Mouse (Mus musculus): ENCODE results near the gene Gm37240.

Gene Gm37240

DNA sequence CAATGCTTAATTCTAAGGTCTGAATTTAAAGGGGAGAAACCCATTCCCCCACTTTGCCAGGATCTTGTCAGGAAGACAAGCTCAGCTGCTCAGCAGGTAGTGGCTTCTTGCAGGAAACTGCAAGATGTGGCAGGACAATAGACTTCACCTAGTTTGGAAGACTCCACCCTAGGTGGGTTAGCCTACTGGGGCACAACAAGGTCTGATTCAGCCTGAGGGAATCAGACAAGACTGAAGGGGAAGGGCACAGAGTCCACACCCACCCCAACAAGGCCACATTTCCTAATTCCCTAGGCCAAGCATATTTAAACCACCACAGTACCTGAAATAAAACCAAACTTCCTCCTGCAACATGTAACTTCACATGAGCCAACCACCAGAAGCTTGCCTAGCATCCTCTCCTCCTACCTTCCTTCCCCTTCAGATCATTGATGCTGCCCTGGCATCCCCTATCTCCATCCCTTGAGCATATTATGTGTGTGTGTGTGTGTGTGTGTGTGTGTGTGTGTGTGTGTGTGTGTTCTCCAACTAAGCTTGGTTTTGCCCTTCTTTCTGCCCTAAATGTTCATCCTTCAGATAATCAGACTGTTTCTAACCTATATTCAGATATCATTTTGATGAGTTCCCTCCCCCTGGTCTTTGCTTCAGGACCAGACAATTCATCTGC, 489.4 kb downstream of the Gm37240 start:
- DNase-seq (ENCODE audit: low spot score): no peak

DNA sequence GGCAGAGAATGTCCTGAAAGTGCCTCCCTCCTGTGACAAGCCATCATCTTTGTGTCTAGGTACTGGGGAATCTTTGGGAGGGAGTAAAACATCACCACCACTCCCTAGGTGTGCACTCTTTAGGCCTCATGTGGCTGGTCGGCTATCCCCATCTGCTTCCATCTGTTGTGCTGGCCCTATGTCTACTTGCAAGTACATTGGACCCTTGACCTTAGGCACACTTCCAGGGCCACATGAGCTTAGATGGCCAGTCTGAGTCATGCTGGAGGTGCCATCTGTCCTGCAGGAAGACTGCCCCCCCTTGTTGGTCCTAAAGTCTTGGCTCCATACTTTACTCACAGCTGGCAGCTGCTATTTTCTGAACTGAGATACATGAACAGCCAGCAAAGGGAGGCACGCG, 493.9 kb downstream of the Gm37240 start:
- DNase-seq (ENCODE audit: low spot score): no peak

DNA sequence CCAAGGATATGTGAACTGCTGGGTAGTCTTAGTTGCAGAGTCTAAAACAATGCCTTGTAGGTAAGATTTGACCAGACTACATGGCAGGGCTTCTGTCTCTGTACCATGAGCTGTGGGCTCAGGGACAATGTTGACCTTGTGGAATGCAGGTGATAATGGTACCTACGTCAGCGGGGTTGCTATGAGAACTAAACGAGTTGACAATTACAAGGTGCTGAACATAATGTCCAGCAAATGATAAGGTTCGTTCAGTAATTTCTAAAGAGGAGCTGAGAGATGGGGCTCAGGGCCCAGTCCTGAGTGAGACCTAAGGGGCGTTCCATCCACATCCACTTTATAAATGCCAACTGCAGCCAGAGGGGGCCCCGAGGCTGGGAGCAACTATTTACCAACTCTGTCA, 495.6 kb downstream of the Gm37240 start:
- no peak for DNase-seq (ENCODE audit: low spot score)

DNA sequence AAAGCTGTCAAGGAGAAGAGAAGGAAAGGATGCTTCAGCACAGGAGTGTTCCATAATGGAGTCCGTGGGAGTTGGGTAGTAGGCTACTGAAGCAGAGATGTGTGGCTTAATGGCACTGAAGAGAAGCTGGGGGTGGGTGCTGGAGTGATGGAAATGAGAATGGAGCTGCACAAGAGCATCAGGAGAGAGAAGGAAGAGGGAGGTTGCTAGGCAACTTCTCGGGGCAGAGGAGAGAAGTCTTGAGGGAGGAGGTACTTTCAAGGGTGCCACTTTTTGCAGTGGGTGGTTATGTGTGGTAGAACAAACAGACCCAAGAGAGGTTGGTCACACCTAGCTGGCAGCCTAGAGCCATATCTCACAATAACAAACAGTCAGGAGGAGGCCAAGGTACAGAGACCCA, 496.2 kb downstream of the Gm37240 start:
- no peak for DNase-seq (ENCODE audit: low spot score)

DNA sequence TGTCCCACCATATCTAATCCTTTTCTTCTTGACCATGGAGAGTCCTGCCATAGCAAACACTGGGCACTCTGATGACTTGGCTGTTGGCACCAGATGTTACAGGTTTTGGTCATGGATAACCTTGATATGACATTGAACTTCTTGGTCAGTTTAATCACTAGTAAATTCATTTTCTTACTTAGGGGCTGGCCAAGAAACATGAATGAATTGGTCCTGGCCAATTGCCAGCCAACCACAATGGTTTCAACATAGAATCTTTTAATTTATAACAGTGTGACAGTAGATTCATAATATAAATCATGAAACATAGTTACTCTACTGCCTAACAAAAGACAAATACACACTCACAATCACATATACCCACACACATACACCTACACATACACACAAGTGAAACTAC, 501.9 kb downstream of the Gm37240 start:
- DNase-seq (ENCODE audit: low spot score): no peak

DNA sequence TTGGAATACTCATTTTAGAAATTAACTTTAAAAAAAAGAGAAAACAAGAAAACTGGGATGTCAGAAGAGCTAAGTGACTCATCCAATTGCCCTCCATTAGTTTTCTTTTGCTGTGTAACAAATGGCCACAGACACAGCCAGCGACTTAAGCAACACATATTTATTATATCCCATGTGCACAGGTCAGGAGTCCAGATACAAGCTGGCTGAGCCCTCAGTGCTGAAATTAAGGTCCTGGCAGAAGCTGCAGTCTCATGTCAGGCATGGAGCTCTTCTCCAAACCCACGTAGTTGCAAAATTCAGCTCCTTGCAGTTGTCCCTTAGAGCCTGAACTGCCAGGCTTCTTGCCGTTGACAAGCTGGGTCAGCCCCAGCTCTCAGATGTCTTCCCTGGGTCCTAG, 504.0 kb downstream of the Gm37240 start:
- no peak for DNase-seq (ENCODE audit: low spot score)

DNA sequence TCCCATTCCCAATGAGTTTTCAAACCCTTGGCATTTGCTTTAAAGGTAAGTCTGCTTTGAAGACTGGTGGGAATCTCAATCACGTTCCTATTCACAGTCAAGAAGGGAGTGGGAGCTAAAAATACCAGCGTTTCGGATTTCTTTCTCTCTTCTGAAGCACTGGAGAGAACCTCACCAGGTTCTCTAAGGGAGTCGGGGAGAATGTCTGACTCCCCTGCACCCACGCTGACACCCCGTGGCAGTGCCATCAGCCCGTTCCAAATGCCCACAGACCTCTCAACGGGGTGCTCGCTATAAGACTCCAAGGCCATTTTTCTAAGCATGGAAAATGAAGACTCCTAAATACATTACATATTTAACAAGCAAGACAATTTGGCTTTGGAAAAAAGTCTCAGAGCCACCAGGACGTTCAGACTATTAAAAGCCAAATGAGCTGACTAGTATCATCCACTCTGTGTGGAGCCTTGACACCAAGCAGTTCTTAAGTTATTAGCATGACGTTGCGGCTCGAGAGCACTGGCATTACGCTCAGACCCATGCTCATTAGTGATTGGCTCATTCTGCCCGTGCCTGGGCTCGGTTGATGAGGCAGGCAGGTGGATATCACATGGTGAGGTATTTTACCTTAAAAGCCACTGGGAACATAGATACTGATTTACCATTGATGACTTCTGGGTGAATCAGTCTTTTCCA, 508.5 kb downstream of the Gm37240 start:
- no peak for DNase-seq (ENCODE audit: low spot score)

DNA sequence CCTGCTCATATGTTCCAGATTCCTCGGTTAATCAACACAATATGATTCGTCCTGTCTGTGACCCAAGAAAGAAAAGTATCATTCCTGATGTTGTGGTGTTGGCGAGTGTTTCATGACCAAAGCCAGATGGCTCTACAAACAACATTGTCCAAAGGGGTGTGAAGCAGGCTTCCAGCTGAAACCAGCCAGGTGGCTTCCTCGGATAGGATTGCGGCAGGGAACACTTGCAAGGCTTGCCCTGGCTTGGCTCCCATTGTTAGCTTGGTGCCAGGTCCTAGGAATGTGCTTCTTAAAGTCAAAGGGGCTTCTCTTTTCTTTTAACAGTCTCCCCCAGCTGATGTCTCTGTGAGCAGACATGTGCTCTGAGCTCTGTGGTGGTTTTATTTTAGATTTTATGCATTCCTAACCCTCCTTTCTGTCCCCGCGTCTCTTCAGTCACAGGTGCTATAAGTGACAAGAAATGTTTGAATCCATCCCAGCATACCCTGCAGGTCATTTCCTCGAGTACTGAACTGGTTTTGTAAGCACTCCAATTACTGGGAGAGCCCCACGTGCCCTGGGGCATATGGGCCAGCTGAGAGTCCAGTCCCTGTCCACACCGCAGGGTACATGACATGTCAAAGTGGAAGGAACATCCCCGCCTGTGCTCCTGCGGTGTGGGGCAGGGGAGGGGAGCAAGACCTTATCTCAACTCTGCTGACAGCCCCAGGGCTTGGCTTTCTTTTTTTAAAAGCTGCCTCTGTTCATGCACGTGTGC, 509.2 kb downstream of the Gm37240 start:
- no peak for DNase-seq (ENCODE audit: low spot score)

DNA sequence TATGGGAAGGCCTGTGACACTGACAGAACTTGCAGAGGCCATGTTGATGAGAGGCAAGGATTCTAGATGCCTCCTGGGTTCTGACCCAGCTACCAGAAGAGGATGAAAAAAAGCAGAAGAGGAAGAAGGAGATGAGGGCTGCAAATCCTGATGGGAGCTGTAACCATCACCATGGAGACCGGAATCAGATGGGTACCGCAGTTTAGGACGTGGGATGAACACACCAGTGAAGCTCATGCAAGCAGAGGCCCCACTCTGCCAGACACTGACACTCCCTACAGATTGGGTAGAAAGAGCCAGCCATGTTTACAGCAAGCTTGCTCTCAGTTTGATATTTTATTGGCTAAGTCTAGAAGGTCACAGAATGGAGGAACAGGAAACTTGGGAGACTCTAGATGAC, 509.8 kb downstream of the Gm37240 start:
- DNase-seq (ENCODE audit: low spot score): no peak

DNA sequence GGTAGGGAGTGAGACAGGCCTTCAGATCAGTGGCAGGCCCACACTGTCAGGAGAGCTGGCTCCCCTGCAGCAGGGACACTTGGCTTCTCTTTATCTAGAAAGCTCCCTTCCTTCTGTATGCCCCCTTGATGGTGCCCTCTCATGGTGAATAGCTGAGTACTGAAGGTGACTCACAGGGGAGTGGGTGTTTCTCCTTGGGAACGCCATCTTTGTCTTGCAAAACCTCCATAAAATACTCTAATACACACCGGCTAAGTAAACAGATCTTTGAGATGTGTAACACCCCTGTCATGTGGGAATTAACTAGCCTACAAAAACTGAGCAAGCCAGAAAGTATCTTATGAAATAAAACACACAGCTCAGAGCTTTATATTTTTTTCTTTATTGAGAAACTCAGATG, 510.8 kb downstream of the Gm37240 start:
- DNase-seq (ENCODE audit: low spot score): no peak

DNA sequence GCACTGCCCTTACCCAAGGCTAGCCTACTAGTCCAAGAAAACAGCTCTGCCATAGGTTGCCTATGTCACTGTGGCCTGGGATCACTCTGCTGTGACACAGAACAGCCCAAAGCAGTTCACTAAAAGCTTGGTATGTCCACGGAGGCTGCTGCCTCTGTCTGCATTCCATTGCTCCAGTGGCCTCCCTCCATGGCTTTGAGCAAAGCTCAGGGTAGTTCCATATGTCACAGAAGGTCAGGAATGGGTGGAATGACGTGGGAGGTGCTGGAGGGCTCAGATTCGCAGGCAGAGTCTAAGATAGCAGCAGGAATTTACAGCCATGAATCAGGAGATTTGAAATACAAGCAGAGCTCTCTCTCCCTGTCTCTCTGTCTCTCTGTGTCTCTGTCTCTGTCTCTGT, 514.3 kb downstream of the Gm37240 start:
- no peak for DNase-seq (ENCODE audit: low spot score)

DNA sequence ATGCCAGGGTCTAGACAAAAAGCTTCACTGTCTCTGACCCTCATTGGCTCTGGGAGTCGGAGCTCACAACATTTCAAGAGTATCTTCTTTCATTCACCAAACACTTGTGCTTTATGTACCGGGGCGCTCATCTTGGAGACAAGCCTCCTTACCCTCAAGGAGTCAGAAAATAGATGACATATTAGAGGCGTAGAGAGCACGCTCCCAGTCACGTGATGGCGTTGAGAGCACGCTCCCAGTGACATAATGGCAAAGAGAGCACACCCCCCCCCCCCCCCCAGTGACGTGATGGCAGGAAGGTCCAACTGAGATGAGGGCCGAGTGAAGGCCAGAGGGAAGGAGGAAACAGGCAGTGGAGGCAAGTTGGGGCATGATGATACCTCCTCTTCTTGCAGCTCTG, 517.5 kb downstream of the Gm37240 start:
- DNase-seq (ENCODE audit: low spot score): no peak

DNA sequence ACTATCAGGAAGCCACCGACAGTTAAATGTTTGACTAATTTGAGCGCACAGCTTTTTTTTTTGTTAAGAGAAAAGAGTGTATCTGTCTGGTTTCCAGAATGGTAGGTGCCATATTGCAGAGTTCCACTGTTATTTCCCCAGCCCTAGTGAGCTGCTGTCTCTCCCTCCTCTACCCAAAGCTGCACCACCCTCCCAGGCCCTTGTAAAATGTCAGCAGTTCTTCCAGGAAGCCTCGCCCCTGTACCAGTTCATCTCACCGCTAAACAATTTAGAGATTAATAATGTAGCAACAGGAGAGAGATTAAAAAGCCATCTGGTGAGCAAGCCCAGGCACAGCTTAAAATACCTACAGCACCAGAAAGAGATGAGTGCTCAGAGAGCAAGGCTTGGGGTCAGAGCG, 518.2 kb downstream of the Gm37240 start:
- no peak for DNase-seq (ENCODE audit: low spot score)

DNA sequence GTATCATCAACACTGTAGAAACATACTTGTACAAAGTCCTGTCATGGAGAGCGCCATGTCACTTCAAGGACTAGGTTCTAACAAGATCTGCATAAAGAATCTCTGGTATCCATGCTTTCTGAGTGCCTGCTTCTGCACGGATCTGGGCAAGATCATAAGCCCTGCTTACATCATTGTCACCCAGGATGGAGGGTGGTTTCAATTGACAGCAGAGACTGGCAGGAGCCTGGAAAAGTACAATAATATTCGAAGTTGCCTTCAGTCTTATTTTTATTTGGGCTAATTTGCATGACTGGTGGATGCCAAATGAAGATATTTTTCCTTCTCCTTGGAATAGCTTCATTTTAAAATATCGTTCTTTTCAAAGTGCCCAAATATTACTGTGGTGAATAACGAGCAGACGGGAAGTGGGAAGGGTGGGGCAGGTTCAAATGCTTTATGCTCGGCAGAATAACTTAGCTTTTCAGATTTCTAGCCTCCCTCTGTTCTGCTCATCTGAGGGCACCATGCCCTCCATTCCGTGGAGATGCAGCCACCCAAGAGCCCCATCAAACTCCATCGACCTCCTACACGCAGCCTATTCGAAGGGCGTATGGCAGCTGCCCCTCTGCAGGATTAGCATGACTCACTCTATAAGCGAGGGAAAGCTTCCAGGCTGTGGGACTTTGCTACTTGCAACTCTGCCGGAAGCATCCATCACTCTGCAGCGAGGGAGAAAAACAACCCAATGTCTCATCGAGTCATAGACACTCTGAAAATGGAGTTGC, 518.8 kb downstream of the Gm37240 start:
- DNase-seq (ENCODE audit: low spot score): no peak

DNA sequence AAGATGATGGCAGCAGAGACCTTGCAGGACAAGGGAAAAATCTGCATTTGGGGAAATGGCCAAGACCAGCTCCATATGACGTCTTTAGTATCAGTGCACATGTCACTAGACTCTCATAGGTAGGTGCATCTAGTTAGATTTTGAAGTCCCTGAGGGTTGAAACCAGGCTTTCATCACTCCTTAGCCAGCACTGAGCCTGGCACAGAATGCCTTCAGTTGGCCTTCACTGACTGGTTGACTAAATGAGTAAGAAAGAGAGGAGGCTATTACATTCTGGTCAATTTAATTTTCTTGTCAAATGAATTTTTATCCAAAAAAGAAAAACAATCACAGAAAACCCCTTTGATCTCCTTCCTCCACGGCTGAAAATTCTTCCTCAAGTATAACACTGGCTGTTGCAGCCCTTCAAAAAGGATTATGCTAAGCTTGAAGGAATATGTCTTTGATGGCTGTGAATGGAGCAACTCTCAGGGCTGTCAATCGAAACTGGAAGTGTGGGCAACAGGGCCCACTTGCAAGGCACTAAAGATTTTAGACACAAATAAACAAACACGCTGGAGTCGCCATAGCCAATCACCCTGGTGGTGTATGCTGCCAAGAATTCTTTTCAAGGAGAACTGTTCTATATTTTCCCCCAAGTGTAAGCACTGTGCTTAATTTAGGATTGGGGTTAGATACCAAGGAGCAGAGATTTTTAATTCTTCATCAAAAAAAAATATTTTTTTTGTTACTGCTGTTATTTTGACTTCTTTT, 522.6 kb downstream of the Gm37240 start:
- no peak for DNase-seq (ENCODE audit: low spot score)

DNA sequence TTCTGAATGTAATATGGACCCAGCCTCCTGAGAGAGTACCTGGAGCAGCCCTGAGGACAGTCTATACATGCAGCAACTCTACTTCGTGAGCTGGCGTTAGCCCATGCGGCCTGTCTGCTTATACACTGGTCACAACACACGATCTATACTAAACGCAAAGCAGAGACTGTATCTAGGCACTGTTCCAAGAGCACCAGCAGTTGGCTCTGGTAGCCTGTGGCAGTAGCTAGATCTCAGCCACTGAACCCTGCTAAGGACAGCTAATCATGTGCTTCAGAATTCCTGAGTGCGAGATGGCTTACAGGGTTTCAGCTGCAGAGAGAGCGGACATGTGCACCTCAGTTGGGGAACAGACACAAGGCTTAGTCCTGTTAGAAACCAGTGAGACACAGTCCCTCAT, 524.4 kb downstream of the Gm37240 start:
- DNase-seq (ENCODE audit: low spot score): no peak

DNA sequence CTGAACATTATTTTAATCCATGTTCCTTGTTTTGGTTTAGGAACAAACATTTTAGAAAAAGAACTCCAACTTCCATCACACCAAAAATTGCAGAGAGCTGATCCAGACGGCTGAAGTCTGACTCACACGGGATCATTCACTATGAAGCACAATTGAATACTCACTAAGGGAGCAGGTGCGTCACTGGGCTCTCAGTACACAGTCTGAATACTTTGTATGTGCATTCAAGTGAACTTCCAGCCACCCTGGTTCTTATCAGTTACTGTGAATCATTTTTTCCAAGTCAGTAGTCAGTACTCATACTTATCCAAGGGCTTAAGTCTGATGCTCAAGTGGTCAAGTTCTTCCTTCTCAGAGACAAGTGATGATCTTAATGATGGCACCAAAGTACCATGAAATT, 530.9 kb downstream of the Gm37240 start:
- DNase-seq (ENCODE audit: low spot score): no peak

DNA sequence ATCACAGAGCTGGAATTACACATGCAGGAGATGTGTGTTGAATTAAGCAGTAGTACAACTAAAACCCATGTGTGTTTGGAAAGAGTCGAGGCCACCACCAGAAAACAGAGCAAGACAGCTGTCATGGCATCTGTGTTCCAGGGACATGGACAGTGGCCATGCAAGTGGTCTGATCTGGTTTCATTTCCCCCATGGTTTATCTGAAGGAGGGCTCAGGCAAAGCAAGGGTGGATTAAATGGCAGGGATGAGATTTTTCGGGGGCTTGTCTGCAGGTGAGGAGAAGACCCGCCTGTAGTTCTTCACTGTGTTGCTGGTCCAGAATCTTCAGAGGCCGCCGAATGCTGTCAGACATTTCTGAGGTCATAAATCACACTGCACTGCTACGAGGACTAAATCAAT, 539.3 kb downstream of the Gm37240 start:
- DNase-seq (ENCODE audit: low spot score): no peak

DNA sequence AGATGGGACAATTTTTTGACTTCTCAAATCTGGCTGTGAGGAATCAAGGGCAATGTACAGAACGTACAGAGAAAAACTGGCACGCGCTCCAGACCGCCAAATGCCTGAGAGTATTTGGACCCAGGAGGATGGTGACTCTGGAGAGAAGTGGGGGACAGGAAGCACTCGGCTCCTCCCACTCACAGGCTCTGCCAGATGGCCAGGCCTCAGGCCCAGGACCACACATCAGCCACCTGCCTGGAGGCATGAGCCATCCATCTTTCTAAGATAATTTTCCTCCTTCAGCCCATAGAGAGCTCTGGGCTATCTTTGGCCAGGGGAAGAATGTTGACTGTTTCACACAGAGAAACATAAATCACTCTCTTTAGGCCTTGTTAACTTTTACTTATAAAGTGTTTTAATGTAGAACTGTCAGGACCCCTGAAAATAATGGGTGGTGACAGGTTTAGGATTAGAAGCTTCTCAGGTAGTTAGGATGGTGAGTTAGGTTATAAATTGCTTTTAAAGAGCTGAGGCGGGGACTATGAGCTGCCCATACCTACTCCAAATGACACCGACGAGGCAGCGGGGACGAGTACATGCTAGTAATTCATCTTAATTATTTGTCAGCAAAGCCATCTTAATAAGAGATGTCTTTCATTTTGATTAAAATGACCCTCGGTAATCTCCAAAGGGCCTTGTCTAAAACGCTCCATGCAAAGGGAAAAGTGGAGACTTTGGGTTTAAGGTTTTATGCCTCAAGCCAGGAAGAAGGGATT, 546.0 kb downstream of the Gm37240 start:
- DNase-seq (ENCODE audit: low spot score): no peak

DNA sequence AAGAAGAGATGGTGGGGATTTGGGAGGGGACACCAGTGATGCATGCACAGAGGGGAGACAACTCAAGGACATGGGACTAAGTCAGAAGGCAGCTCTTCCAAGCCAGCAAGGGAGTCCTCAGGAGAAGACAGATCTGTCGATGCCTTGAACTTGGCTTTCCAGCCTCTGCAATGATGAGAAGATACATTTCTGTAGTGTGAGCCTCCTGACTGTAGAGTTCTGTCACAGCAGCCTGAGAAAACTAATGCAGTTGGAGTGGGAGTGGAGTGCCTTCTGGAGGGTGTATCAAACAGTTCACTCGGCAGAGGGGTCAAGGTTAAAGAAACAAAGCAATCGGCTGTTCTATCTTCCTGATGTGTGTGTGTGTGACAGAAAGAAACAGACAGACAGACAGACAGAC, 546.8 kb downstream of the Gm37240 start:
- DNase-seq (ENCODE audit: low spot score): no peak

DNA sequence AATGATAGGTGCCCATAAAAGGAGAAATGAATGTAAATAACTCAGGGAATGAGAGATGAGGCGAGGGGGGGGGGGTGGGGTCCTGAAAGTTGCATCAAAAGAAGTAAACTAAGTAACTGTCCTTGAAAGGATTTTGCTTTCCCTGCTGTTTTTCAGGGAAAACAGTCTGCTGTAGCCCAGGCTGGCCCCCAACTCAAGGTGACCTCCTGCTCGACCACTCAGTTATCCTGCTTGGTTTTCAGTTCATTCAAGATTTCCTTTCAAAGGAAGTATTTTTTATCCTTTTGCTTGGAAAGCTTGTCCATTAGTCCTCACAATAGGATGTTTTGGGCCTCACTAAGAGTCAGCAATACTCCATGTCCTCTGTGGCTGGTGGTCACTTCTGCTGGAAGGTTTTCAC, 547.4 kb downstream of the Gm37240 start:
- no peak for DNase-seq (ENCODE audit: low spot score)

Measured in MN1 (cell line).